Mouse (Mus musculus) brain, adult 10 weeks (tissue): ENCODE data around the gene Hps5. TPM values are rescaled to one million over a fixed set of nuclear protein-coding genes. Genes with fewer than 3 reads are reported as not detected.

Source experiments
- polyA plus RNA-seq: library from polyadenylated mRNA; stranded (reverse); fragments of 350-450 nt; fragmentation: Illumina TruSeq; extraction: RNeasy Lipid Tissue Mini Kit (QIAGEN cat#74804); gene quantifications from one replicate; pipeline ENCODE4 v1.2.3, GENCODE M21; 2015; ENCODE audit warnings: low read depth, low replicate concordance

Hps5 gene
- polyA plus RNA-seq = 14.3 TPM

GRCm38 (mm10) chr7:46795287-46796205, at the start of gene Hps5, which contains the start of gene Gtf2h1:
TSS of gene Hps5 (minus strand) at chr7:46796064.
TSS of gene Gtf2h1 (plus strand) at chr7:46796103.

GRCm38 (mm10) chr7:46840787-46841525, 45.1 kb upstream of the Hps5 start, which contains the start of gene Ldha:
TSS of gene Ldha (plus strand) at chr7:46841475.

DNA sequence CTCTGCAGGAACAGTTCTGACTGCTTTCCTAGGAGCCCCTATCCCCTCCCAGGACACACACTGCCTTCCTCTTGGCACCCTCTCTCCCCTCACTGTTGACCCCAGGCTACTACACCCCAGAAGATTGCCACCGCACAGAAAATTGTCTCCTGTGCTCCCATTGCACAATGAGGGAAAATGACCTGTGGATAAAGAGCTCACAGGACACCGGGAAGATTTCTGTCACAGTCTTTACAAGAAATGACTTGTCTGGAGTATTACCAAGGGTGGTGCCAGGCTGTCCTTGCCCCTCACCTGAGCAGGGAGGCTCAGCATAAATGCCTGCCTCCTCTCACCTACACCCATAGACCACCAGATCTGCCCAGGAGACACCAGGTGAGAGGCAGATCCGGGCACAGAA, 44.4 kb downstream of the Hps5 start, which contains the start of gene Saa2:
TSS of gene Saa2 (plus strand) at position 301 of the 400 bp plus-strand sequence.

DNA sequence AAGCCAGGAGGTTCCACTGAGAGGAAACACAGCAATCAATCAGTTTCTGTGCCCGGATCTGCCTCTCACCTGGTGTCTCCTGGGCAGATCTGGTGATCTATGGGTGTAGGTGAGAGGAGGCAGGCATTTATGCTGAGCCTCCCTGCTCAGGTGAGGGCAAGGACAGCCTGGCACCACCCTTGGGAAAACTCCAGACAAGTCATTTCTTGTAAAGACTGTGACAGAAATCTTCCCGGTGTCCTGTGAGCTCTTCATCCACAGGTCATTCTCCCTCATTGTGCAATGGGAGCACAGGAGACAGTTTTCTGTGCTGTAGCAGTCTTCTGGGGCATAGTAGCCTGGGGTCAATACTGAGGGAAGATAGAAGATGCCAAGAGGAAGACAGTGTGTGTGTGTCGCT, 53.0 kb downstream of the Hps5 start, which contains the start of gene Saa1:
TSS of gene Saa1 (minus strand) at position 101 of the 400 bp plus-strand sequence.

GRCm38 (mm10) chr7:46732458-46732857, 63.4 kb downstream of the Hps5 start, which contains the start of gene Saa4:
TSS of gene Saa4 (minus strand) at chr7:46732603.

DNA sequence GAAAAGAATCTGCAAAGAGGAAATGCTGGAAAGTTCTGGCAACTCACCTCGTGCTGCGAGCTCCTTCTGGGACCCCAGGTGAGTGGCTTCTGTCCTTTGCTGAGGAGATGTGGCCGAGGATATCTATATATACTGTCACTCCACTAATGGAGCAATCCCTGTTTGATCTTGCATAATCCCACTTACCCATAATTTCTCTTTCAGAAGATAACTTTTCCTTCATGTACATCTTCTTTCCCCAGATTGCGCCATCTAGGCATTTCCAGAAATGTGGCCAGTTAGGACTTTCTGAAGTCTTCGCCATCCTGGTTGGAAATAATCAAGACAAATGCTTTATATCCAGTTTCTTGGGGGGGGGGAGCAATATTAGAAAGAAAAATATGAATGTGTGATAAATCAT, 80.3 kb downstream of the Hps5 start, which contains the start of gene Saa3:
TSS of gene Saa3 (minus strand) at position 101 of the 400 bp plus-strand sequence.

Other genes starting within 250 kb of the Hps5 start
- gene Sergef, start 156.3 kb downstream of the Hps5 start, polyA plus RNA-seq = 35.9 TPM
- 0.95 TPM for gene Tph1, start 123.5 kb downstream of the Hps5 start, polyA plus RNA-seq
- 6.8 TPM for gene Saal1, start 85.4 kb downstream of the Hps5 start, polyA plus RNA-seq
- not detected for gene Saa3, start 80.4 kb downstream of the Hps5 start, polyA plus RNA-seq
- gene Saa4, start 63.5 kb downstream of the Hps5 start, polyA plus RNA-seq = not detected
- not detected for gene Saa1, start 53.1 kb downstream of the Hps5 start, polyA plus RNA-seq
- not detected for gene Saa2, start 44.3 kb downstream of the Hps5 start, polyA plus RNA-seq
- 35.0 TPM for gene Gtf2h1, start within 50 bp of the Hps5 start, polyA plus RNA-seq
- gene Ldha, start 45.4 kb upstream of the Hps5 start, polyA plus RNA-seq = 476 TPM
- 0.45 TPM for gene Ldhc, start 65.1 kb upstream of the Hps5 start, polyA plus RNA-seq
- 135 TPM for gene Tsg101, start 123.9 kb upstream of the Hps5 start, polyA plus RNA-seq
- gene Uevld, start 162.5 kb upstream of the Hps5 start, polyA plus RNA-seq = 10.6 TPM
- gene Gm9999, start 187.5 kb upstream of the Hps5 start, polyA plus RNA-seq = not detected
- gene Spty2d1, start 212.3 kb upstream of the Hps5 start, polyA plus RNA-seq = 11.1 TPM